Mouse (Mus musculus) embryo, embryonic 10 days (tissue): Measurements from ENCODE around the gene Ascc3.
A peak's percentile ranks its signal among the peaks of the same experiment; 100 is the strongest.

Experiments used
- DNase-seq: peaks from one replicate; pipeline ENCODE4 v3.0.0-alpha.2; 2015; ENCODE audit warnings: low spot score

The Ascc3 gene

DNA sequence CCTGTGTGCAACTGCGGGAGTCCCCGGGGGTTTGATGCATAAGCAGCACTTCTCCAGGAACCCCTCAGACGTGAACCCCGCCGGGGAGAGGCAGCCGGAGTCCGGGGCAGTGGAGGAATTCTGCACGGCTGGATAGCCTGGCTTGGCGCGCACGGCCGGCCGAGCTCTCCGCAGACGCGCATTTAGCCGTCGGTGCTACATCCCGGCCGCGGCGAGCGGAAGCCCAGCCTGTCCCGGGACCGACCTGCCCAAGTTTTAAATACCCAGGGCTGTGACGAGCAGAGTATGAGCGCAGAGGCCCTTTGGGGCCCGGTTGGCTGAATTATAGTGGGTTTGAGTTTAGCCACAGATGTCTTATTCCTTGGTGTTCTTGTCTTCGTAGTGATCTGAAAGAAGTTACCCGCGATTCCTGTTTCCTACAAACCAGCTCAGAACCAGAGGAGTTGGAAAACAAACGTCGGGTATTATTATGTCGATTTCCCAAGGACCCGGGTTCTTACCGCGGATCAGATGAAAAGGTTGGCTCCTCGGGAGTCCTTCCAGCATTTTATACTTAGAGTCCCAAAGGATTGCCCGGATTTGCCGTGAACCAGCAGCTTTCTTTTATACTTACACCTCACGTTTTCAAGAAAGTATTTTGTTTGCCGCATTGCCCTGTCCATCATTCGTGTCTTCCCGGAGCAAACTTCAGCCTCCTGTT, 302.8 kb downstream of the Ascc3 start:
- peak; percentile 33 for DNase-seq

DNA sequence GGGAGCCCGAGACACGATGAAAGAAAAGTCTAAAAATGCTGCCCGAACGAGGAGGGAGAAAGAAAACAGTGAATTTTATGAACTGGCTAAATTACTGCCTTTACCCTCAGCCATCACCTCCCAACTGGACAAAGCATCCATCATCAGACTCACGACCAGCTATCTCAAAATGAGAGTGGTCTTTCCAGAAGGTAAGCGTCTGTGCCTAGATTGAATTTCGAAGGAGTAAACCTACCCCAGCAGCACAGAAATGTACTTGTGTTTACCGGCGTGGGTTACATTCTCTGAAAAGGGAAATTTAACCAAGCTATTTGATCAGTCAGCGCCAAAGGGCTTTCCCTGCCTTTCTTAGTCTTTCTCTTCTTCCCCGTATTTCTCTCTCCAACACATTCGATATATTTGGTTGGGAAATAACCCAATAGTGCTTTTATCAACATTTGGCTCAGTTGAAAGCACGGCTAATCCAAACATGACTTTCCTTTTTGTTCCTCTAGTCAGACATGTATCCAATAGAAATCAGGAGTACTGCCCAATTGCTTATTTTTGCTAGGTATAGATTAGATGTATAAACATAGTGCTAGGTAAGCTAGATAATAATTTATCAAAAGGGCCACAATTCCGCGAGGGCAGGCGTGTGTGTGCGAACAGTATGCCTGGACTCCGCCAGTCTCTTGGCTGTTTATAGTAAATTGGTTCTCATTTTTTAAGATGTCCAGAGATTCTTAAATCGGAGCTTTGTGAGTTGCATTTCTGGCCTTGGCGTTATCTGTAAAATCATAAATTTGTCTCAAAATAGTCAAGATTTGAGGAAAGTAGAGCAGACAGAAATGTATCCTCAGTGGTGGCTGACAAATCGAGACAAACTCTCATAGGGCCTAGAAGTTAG, 303.7 kb downstream of the Ascc3 start:
- peak; percentile 20 for DNase-seq

DNA sequence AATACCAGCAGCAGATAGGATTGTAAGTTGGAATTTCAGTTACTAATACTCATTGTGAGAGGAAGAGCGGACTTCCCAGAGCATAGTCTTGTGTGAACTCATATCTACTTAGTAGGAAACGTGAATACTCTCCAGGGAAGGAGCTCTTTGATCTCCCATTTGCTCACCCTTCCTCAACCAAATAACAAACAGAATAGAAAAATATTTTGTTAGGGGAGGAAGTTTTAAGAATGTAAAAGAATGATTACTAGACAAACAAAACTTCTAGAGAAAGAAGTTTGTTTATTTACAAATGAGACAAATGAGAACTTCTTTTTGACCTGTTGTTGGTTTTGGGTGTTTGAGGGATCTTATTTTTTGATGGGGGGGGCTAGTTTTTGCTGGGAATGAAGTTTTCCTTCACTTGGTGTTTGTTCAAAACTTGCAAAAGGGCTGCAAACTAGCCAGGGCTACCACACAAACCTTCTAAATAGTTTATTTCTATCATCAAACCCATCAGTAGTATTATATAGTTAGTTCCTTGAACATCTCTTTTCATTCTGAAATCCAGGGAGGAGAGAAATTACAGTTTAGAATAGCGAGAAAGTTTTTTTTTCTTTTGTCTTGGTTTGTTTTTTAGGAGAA, 304.4 kb downstream of the Ascc3 start:
- DNase-seq: no peak

DNA sequence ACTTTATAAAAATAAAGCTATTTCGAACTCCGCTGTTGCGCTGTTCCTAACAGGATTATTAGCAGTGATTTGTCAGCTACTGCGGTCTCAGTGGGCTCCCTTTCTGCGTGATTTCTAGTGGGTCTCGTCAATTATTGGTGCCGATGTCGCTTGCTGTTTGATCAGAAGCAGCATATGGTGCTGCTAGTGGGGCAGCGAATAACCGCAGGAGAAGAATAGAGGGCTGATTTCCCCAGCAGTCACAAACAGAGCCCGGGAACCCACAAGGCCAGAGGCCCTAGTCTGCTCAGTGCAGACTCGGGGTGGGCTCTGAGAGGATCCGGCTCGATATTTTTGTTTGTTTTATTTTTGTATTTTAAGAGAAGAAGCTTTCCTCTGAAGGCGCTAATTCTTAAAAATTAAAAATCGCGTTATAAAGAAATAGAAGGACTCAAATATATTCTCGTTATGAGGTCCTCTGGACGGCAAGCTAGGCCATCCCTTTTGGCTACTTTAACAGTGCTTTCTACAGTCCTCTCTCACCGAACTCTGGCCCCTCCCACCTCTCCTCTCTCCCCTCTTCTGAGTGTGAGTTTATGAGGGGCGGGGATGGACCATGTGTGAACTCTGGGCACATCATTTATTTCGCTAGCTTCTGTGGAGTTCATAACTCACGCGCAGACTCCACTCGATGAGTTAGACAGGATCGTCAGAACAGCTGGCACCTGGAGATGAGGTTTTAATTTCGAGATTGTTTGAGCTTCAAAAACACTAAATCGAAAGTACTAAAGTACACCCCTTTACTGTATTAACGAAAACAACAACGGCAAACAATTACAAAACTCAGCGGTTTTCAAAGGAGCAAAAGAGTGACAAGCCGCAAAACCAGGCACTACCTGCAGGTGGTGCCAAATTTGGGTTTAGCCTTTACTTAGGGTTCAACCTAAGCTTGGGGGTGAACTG, 305.3 kb downstream of the Ascc3 start:
- peak; percentile 78 for DNase-seq

DNA sequence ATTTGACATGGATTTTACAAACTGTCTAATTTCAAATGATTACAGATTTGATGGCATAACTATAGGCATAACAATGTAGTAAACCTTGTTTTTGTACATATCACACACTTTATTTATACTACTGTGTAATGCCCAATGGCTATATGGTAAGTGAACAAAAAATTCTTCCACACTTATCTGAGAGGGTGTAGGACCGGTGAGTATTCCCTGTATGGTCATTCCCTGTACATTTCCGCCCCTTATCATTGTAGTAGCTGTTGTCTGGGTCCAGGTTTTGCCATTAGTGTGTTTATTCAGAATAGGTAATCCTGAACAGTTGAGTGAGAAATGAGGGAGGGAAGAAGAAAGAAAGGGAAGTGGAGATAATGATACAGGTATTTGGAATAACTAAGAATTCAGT, 306.2 kb downstream of the Ascc3 start:
- DNase-seq: no peak

DNA sequence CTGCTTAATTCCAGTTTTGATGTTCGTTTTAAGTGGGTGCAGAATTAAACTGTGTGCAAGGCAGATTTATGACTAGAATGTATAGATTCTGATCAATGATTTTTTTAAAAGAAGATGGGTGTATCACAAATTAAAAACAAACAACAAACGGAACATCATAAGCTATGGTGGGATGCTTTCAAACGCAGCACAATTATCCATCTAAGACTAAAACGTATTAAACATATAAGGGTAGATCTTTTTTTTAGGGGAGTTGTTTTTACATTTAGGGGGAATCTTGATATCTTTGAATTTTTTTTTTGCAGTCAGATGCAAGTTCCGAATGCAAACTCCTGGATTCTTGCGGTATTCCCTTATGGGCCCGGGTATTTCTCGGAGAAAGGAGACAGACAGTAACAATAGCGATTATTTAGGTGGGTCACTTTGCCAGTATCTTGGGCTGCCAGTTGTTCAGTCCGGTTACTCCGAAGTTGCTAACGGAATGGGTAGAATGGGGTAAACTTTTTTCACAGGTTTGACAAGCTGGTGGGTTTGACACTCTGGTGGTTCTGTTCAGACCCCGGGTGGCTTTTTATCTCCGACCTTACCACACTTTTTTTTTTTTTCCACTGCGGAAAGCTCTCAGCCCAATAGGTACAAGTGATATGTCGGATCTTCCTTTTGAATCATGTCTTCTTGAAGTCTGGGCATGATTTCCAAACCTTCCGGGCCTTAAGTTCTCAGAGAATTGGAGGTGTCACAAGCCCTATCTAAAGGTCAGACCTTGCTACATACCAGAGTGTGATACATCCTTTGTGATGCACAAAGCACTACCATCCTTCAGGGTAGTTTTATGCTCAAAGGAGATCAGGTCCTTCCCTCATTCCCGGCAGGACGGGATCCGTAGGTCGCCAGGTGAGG, 307.6 kb downstream of the Ascc3 start:
- no peak for DNase-seq
